Mouse (Mus musculus) erythroblast, embryonic 14.5 days (primary cell): ENCODE data around the gene Foxo1.

Experiments
- GATA1 ChIP-seq: IDR thresholded peaks from 2 replicates; pipeline ENCODE4 v1.6.1; 2012; ENCODE audit warnings: low read length, inconsistent platforms, mixed read lengths
- TAL1 ChIP-seq: IDR thresholded peaks from 3 replicates; pipeline ENCODE4 v1.6.1; 2012; ENCODE audit warnings: low read length, inconsistent platforms, mixed read lengths

- TF ChIP-seq GATA1 (no peak), TAL1 (no peak)
These were observed 46.2 kb upstream of the Foxo1 start for GRCm38 (mm10) chr3:52221931-52222330.
